Mouse (Mus musculus) naive thymus-derived CD4-positive, alpha-beta T cell, adult 2 months (primary cell): ENCODE measurements around the gene Slc25a47.

Source experiments
- DNase-seq: peaks from one replicate; pipeline ENCODE4 v3.0.0-alpha.2; 2011; ENCODE audit warnings: low read depth

Gene Slc25a47

DNA sequence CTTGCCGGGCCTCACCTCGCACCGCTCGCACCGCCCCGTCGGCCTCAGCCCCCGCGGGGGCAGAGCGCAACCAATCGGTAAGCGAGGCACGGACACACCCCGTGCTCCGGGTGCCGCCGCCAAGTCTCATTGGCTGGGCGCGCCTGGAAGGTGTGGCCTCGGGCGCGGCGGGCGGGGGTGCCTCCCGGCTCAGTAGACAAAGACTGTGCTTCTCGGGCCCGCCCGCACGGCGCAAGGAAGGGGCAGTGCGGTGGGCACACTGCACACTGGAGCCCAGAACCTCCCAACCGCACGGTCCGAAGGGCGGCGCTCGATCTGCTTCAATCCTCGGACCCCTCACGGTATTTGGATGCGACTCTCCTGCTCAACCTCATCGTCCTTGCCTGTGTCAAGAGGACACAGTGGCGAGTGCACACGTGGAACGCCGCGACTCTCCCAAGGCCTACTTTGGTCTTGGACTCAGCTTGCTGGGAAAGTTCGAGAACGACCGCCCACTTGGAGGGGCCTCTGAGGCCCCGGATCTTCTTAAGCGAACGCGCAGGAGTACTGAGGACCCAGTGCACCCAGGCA lies at the start of gene Slc25a47, which contains the start of gene Slc25a29:
Gene Slc25a47 (plus strand): TSS at position 207 of the 570 bp plus-strand sequence.
Gene Slc25a29 (minus strand): TSS at position 44 of the 570 bp plus-strand sequence.
- DNase-seq = peak; percentile 93

GRCm38 (mm10) chr12:108787329-108787728 lies 48.5 kb upstream of the Slc25a47 start:
- DNase-seq = no peak

- DNase-seq = peak; percentile 89
These were observed 43.7 kb upstream of the Slc25a47 start for GRCm38 (mm10) chr12:108792152-108792545.

GRCm38 (mm10) chr12:108792546-108793452 lies 43.0 kb upstream of the Slc25a47 start, which contains the start of gene Yy1:
Gene Yy1, plus strand, starts transcription at chr12:108792973.
- DNase-seq = peak; percentile 99

GRCm38 (mm10) chr12:108793453-108793941 lies 42.3 kb upstream of the Slc25a47 start:
- DNase-seq = no peak

DNA sequence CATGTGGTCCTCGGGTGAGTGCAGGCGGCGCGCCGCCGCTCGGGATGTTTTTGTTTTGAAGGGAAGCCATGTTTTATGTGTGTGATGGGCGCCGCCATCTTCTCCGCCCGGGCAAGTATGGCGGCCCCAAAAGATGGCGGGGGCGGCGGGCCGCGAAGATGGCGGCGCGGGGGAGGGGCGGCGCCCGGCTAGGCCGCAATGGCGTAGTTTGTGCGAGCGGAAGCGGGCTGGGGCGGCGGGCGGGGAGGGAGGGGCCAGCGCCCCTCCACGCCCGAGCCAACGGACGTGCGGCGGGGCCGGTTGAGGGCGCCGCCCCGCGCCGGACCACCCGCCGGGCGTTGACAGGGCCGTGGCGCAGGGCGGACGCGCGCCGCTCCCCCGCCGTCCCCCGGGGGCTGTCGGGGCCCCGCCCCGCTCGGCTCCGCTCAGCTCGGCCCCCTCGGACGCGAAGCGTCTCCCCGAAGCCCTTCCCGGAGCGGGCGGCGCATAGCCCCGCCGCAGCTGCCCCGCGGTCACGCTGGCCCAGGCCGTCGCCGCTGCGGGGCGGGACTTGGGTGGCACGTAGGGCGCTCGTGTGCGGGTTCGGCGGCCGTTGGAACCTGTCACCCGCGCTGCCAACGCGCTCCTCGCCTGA lies 41.7 kb upstream of the Slc25a47 start:
- DNase-seq = peak; percentile 92

DNA sequence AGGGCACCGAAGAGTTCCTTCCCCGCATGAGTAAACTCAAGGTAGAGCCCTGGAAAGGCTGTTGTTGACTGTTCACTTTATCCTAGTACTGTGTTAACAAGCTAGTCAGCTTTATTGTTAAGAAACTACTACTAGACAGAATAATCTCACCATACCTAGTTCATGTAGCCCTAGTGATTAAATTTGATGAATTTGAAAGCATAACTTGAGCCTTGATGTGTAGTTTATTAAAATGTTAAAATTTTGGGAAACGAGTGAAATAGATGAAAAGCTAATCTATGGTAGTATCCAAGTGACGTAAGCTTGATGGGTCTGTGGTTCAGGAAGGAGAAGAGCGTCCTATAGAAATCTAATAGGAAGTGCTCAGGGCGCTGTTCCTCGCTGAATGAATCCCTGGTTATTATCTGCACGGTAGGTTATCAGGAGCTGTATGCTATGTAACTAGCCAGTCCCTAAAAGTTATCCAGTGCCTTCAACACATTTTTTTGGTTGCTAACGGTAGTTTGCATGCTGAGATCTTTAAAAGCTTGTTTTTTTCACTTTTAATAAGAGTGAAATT lies 40.8 kb upstream of the Slc25a47 start:
- DNase-seq = peak; percentile 30

- DNase-seq = no peak
These were observed 34.2 kb upstream of the Slc25a47 start for GRCm38 (mm10) chr12:108801613-108802012.

DNA sequence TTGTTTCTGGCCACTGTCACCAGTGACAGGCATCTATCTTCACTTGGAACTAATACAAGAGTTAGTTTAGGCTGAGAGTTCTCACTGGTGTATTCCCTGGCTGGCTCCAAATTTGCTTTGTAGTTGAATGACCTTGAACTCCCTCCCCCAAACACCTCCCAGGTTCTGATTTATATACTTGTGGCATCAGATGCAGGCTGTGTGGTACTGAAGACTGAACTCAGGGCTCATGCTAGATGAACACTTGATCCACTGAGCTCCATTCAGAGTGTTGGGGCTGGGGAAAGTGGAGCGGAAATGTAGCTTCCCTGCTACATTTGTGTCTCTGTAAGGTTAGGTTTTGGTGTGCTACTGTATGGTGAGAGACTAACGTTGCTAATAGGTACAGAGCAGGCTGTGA lies 31.5 kb upstream of the Slc25a47 start:
- DNase-seq = no peak

GRCm38 (mm10) chr12:108808465-108808864 lies 27.4 kb upstream of the Slc25a47 start:
- DNase-seq = no peak

- DNase-seq = no peak
These were observed 26.1 kb upstream of the Slc25a47 start for GRCm38 (mm10) chr12:108809771-108810170.

- no peak for DNase-seq
These were observed 25.5 kb upstream of the Slc25a47 start for GRCm38 (mm10) chr12:108810309-108810708.

GRCm38 (mm10) chr12:108811133-108811532 lies 24.7 kb upstream of the Slc25a47 start:
- peak; percentile 68 for DNase-seq

GRCm38 (mm10) chr12:108812463-108812862 lies 23.4 kb upstream of the Slc25a47 start:
- DNase-seq = no peak

- no peak for DNase-seq
These were observed 21.4 kb upstream of the Slc25a47 start for GRCm38 (mm10) chr12:108814470-108814869.

DNA sequence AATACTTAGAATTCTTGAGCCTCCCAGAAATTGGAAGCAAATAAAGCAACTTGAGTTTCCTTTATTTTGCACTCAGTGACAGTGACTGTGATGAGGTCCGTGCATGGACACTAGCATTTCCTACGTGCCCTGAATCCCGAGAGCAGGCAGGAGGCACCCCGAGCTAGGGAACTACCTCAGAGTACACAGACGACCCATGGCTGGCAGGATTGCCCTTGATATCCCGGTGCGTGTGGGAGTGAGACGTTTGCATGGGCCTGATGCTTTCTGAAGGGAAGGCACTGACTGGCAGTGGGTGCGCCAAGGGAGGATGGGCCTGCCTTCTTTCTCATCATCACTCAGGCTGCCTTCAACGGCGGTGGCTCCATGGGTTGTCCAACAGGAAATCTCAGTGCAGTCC lies 19.3 kb upstream of the Slc25a47 start:
- no peak for DNase-seq

GRCm38 (mm10) chr12:108820461-108820860 lies 15.4 kb upstream of the Slc25a47 start:
- no peak for DNase-seq

DNA sequence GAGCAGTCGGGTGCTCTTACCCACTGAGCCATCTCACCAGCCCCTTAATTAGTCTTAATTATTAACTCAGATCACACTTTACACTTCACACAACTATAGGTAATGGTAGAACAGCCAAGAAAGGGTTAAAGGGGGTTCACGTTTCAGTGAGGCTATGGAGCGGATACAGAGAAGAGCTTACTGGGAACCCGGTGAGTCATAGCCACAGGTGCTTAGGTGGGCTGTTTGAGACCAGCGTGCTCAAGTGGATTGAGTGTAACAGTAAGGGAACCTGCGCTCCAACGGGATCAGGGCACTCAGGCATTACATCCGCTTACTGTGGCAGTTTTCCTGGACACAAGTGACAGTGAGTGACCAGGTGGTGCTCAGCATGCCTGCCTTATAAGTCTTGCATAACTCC lies 12.8 kb upstream of the Slc25a47 start:
- DNase-seq = no peak

DNA sequence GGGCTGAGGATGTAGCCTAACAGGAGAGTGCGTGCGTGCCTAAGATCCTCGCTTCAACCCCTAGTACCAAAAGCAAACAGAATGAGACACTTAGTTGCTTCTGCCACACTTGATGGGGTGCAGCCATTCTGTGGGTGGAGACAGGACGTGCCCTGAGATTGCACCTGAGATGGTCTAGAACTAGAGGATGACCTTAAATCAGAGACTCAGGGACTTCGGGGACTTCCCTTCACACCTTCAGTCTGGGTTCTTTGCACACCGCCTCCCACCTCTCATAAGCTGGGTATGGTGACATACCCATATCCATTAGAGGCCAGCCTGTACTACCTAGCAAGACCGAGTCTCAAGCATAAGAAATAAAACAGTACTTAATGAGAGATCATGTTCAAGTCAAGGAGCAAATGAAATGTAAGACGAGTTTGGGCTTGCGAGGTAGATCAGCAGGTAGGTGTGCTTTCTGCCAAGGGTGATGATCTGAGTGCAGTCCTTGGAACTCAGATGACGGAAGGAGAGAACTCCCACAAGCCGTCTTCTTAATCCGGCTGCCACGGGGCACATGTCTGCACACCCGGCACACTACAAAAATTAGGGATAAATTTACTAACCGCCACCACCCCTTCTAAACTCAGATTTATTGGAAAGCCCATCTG lies 11.5 kb upstream of the Slc25a47 start:
- no peak for DNase-seq

GRCm38 (mm10) chr12:108825561-108826224 lies 10.2 kb upstream of the Slc25a47 start:
- DNase-seq = no peak
